Mouse (Mus musculus) embryonic facial prominence, embryonic 15.5 days (tissue): ENCODE measurements at regions not wholly inside any gene's neighbourhood (a gene's known extent, or its start where the extent isn't known, plus 50 kb on each side); places are given as distances from the start of the nearest gene placed in this dataset.

Experiments
- ATAC-seq: fragments of 200-750 bp; cut with Nextera tagmentation; 2 replicates; pipeline ENCODE4 v1.8.0; 2017; ENCODE audit warnings: low read depth, moderate TSS enrichment; ENCODE audit not compliant: insufficient number of reproducible peaks, low FRiP score, low TSS enrichment
- H3K27ac ChIP-seq: fragments of 300-500 bp; sonication (generic); replicated peaks from 2 replicates; pipeline ENCODE4 v1.5.1; 2015; ENCODE audit warnings: mild to moderate bottlenecking, inconsistent platforms
- H3K27me3 ChIP-seq: fragments of 300-500 bp; sonication (generic); 2 replicates; pipeline ENCODE4 v1.6.1; 2015; ENCODE audit warnings: inconsistent platforms
- H3K36me3 ChIP-seq: fragments of 300-500 bp; sonication (generic); 2 replicates; pipeline ENCODE4 v1.6.1; 2015; ENCODE audit warnings: mild to moderate bottlenecking, inconsistent platforms
- H3K4me1 ChIP-seq: fragments of 300-500 bp; sonication (generic); 2 replicates; pipeline ENCODE4 v1.6.1; 2015; ENCODE audit warnings: inconsistent platforms
- H3K4me2 ChIP-seq: fragments of 300-500 bp; sonication (generic); replicated peaks from 2 replicates; pipeline ENCODE4 v1.6.1; 2015; ENCODE audit warnings: mild to moderate bottlenecking, inconsistent platforms
- H3K4me3 ChIP-seq: fragments of 300-500 bp; sonication (generic); replicated peaks from 2 replicates; pipeline ENCODE4 v1.5.1; 2015; ENCODE audit warnings: mild to moderate bottlenecking, inconsistent platforms
- H3K9ac ChIP-seq: fragments of 300-500 bp; sonication (generic); 2 replicates; pipeline ENCODE4 v1.6.1; 2015; ENCODE audit warnings: inconsistent platforms
- H3K9me3 ChIP-seq: fragments of 300-500 bp; sonication (generic); replicated peaks from 2 replicates; pipeline ENCODE4 v1.6.1; 2016; ENCODE audit warnings: inconsistent platforms
- WGBS: fragments of 180-500 bp; shearing (Covaris S2); methylation state at CpG from one replicate; pipeline ENCODE4 v1.1.7; 2015; 5-methylcytosine and 5-hydroxymethylcytosine counted together

GRCm38 (mm10) chr14:99366281-99366987 lies 67.9 kb downstream of the Klf5 start:
- Histone ChIP-seq H3K9ac (no peak overlapping the region), H3K36me3 (no peaks in the 10 kb centered on the region), H3K4me2 (no peak overlapping the region), H3K4me3 (no peak overlapping the region), H3K27ac (no peak overlapping the region), H3K4me1 (0 out of 2 replicates have a peak, but pooled peaks cover 3% of the 10 kb centered on the region), H3K27me3 (no peaks in the 10 kb centered on the region), H3K9me3 (no peaks in the 10 kb centered on the region)
- ATAC-seq, result no peak
- WGBS, result 80% methylated on average over 21 of the region's 21 CpGs

DNA sequence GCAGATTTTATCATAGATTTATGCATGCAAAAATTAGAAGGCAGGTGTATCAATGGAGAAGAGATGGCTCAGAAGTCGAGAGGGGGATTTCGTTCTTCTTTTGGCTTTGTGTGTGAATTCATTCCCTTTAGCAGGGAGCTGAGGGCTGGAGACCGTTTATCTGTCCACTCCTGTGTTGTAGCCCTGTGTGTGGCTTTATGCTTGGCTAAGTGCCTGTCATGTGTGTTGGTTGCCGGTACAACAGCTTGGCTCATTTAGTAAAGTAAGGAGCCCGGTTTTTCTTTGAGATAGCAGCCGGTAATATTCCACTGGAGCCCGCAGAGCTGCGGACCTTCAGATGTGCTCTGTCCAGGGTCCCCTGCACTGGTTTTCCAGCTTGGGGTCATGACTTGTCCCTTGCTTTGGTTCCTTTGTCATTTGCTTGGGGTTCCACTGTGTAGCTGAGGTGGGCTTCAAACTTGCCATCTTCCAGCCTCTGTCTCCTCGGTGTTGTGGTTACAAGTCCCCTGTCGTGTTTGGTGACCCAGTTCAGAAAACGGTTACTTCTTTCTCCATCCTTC lies 68.6 kb downstream of the Klf5 start:
- H3K27ac ChIP-seq, result no peak overlapping the region
- H3K4me3 ChIP-seq, result no peak overlapping the region
- no peaks in the 10 kb centered on the region for H3K36me3 ChIP-seq
- no peaks in the 10 kb centered on the region for H3K27me3 ChIP-seq
- H3K9me3 ChIP-seq, result no peaks in the 10 kb centered on the region
- ATAC-seq, result no peak
- no peak overlapping the region for H3K4me2 ChIP-seq
- 0 out of 2 replicates have a peak, but pooled peaks cover 3% of the 10 kb centered on the region for H3K4me1 ChIP-seq
- 73% methylated on average over 11 of the region's 11 CpGs for WGBS
- H3K9ac ChIP-seq, result no peak overlapping the region

DNA sequence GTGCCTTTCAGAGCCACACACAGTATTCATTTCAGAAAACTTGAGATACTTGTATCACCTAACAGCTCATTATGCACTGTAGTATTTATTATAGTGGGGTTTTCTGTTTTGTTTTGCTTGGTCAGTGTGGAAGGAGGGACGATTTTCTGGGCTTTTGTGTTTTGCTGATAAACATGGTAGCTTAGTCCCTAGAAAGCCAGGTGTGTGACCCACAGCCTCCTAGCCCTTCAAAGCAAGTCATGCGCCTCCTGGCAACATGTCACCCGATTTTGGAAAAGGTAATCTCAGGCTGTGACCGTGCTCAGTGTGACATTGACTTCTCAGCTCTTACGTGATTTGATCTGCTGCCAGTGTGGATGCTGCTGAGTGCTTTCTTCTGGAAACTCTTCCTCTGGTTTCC lies 70.9 kb downstream of the Klf5 start:
- Histone ChIP-seq H3K9me3 (no peaks in the 10 kb centered on the region), H3K4me1 (0 out of 2 replicates have a peak, but pooled peaks cover 3% of the 10 kb centered on the region), H3K4me3 (no peak overlapping the region), H3K4me2 (no peak overlapping the region), H3K27me3 (no peaks in the 10 kb centered on the region), H3K27ac (no peak overlapping the region), H3K9ac (no peak overlapping the region), H3K36me3 (no peaks in the 10 kb centered on the region)
- 73% methylated on average over 5 of the region's 5 CpGs for WGBS
- no peak for ATAC-seq

DNA sequence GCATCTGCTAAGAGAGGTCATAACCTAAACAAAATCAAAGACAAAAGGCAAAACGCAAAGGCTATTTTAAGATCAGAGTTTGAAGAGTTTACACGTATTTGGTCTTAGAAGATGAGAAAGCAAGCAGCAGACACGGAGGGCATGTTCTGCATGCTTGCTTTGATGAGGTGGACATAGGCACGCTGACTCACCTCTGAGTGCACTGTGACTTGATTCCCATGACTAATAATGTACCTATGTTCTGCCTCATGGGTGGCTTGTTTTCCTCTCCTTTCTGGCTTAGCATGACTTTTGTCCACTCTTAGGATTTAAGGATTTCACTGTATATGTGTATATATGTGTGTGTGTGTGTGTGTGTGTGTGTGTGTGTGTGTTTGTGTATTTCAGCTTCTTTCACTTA lies 75.2 kb downstream of the Klf5 start:
- no peaks in the 10 kb centered on the region for H3K36me3 ChIP-seq
- H3K4me3 ChIP-seq, result no peak overlapping the region
- H3K27me3 ChIP-seq, result no peaks in the 10 kb centered on the region
- no peak overlapping the region for H3K4me2 ChIP-seq
- no peaks in the 10 kb centered on the region for H3K4me1 ChIP-seq
- WGBS, result 78% methylated on average over 4 of the region's 4 CpGs
- H3K9me3 ChIP-seq, result no peaks in the 10 kb centered on the region
- ATAC-seq, result no peak
- no peak overlapping the region for H3K9ac ChIP-seq
- no peak overlapping the region for H3K27ac ChIP-seq

DNA sequence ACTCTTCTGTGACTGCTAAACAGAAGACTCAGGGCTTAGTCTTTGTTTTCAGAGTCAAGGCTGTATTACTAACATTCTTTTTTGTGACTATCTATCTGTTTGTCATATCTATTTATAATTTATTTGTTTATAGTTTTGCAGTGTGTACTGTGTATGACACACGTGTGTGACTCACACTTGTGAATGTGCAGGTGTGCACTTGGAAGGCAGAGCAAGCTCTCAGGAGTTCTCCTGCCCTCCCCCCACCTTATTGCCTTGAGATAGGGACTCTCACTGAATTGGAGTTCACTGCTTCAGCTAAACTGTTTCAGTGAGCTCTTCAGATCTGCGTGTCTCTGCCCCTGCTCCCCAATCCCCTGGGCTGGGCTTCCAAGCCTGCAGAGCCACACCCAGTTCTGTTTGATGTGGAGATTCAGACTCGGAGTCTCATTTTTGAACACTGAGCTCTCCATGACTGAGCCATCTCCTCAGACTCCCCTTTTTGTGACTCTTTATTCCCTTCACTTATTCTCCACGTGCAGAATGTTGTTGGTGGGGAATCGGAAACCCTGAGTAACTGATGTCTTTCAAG lies 76.6 kb downstream of the Klf5 start:
- Histone ChIP-seq H3K4me1 (no peaks in the 10 kb centered on the region), H3K9ac (no peak overlapping the region), H3K4me3 (no peak overlapping the region), H3K36me3 (no peaks in the 10 kb centered on the region), H3K9me3 (no peaks in the 10 kb centered on the region), H3K27ac (no peak overlapping the region), H3K4me2 (no peak overlapping the region), H3K27me3 (no peaks in the 10 kb centered on the region)
- ATAC-seq, result no peak
- WGBS, result 46% methylated on average over 5 of the region's 5 CpGs

- no peak for ATAC-seq
- Histone ChIP-seq H3K4me2 (no peak overlapping the region), H3K9me3 (no peaks in the 10 kb centered on the region), H3K4me1 (no peaks in the 10 kb centered on the region), H3K36me3 (no peaks in the 10 kb centered on the region), H3K27me3 (no peaks in the 10 kb centered on the region), H3K4me3 (no peak overlapping the region), H3K27ac (no peak overlapping the region), H3K9ac (no peak overlapping the region)
- WGBS, result 75% methylated on average over 11 of the region's 11 CpGs
These were observed 78.4 kb downstream of the Klf5 start for GRCm38 (mm10) chr14:99376652-99377502.

GRCm38 (mm10) chr14:99381262-99382017 lies 82.9 kb downstream of the Klf5 start:
- H3K9ac ChIP-seq, result no peak overlapping the region
- H3K27me3 ChIP-seq, result no peaks in the 10 kb centered on the region
- H3K36me3 ChIP-seq, result no peaks in the 10 kb centered on the region
- H3K27ac ChIP-seq, result no peak overlapping the region
- H3K4me1 ChIP-seq, result no peaks in the 10 kb centered on the region
- 86% methylated on average over 10 of the region's 10 CpGs for WGBS
- no peak overlapping the region for H3K4me2 ChIP-seq
- H3K4me3 ChIP-seq, result no peak overlapping the region
- ATAC-seq, result no peak
- no peaks in the 10 kb centered on the region for H3K9me3 ChIP-seq

DNA sequence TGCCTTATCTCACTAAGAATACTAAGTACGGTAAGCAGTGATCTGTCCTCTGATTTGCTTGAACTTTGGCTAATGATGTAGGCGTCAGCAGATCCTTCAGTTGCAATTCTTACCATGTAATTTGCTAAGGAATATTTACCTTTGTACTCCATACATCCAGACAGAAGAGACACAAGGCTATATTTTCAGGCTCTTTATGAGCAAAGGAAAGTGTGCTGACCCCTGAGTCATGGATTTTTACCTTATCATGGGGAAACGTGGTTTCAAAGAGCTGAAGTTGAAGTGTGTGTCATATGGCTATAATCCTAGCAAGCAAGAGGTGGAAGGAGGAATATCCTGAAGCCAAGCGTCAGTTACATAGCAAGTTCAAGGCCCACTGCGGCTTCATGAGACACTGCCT lies 83.6 kb downstream of the Klf5 start:
- Histone ChIP-seq H3K27me3 (no peaks in the 10 kb centered on the region), H3K9ac (no peak overlapping the region), H3K36me3 (no peaks in the 10 kb centered on the region), H3K4me3 (no peak overlapping the region), H3K27ac (no peak overlapping the region), H3K9me3 (no peaks in the 10 kb centered on the region), H3K4me1 (no peaks in the 10 kb centered on the region), H3K4me2 (no peak overlapping the region)
- no peak for ATAC-seq
- 83% methylated on average over 5 of the region's 5 CpGs for WGBS

DNA sequence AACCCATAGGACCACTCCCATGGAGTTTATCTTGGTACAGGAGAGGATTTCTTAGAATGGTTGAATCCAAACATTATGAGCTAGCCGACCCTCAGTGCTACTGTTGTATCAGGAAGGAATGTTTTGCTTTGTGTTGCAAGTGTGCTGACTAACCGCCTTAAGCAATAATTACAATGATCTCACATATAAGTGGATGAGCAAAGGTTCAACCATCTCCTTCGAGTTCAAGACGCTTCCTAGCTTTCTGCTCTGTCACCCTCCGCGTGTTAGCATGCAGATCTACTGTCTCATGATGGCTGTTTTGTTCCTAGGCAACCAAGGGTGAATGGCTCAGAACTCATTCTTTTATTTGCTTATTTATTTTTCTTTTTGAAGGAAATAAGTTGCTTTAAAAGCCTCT lies 84.7 kb downstream of the Klf5 start:
- ATAC-seq, result no peak
- Histone ChIP-seq H3K4me2 (no peak overlapping the region), H3K9ac (no peak overlapping the region), H3K36me3 (no peaks in the 10 kb centered on the region), H3K27ac (no peak overlapping the region), H3K9me3 (no peaks in the 10 kb centered on the region), H3K27me3 (no peaks in the 10 kb centered on the region), H3K4me3 (no peak overlapping the region), H3K4me1 (no peaks in the 10 kb centered on the region)
- 87% methylated on average over 6 of the region's 6 CpGs for WGBS

DNA sequence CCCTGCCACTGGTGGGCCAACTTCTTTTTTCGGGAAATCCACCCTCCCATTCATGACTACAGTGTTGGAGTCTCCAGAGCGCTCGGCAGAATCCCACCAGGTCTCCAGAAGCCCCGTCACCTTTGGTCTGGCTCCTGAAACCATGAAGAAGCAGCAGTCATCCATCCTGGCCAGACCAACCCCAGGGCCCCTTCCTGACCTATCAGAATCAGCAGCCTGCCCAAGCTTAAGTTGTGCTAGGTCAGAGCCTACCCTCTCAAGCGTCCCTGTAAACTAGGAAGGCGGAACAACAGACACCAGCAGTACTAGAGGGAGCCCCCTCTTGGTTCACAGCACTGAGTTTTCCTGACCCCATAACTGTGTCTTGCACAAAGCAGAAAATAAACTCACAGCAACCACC lies 89.1 kb downstream of the Klf5 start:
- no peak for ATAC-seq
- H3K4me2 ChIP-seq, result no peak overlapping the region
- no peak overlapping the region for H3K4me3 ChIP-seq
- H3K36me3 ChIP-seq, result no peaks in the 10 kb centered on the region
- H3K4me1 ChIP-seq, result no peaks in the 10 kb centered on the region
- H3K27me3 ChIP-seq, result no peaks in the 10 kb centered on the region
- WGBS, result 88% methylated on average over 6 of the region's 6 CpGs
- no peak overlapping the region for H3K27ac ChIP-seq
- H3K9ac ChIP-seq, result no peak overlapping the region
- no peaks in the 10 kb centered on the region for H3K9me3 ChIP-seq

DNA sequence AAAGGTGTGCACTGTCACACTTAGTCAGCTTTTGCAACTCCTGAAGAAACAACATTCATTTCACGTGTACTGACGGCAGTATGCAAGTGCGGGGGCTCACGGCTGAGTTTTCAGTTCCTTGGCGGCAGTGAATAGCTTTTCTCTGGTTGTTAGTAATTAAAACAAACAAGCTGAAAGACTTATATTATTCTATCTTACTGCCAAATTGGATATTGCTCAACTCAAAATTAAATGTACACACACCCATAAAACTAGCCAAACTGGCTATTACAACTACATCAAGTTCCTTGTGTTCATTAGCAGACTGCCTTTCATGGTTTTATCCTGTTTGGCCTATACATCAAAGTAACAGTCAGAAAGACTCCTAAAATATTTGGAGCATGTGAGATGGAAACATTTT lies 90.8 kb downstream of the Klf5 start:
- ATAC-seq, result no peak
- no peak overlapping the region for H3K9ac ChIP-seq
- H3K9me3 ChIP-seq, result no peaks in the 10 kb centered on the region
- 63% methylated on average over 5 of the region's 5 CpGs for whole genome bisulfite sequencing
- H3K4me2 ChIP-seq, result no peak overlapping the region
- no peak overlapping the region for H3K27ac ChIP-seq
- H3K27me3 ChIP-seq, result no peaks in the 10 kb centered on the region
- H3K36me3 ChIP-seq, result no peaks in the 10 kb centered on the region
- no peak overlapping the region for H3K4me3 ChIP-seq
- H3K4me1 ChIP-seq, result no peaks in the 10 kb centered on the region
